Mouse (Mus musculus): ENCODE measurements around the gene Adgra3. TPM values are rescaled to one million over a fixed set of nuclear protein-coding genes. Genes with fewer than 3 reads are reported as not detected.

The Adgra3 gene
- total RNA-seq (2012; rRNA removed) (not detected in 2 replicates), polyA plus RNA-seq (2012; ENCODE audit: insufficient read depth in 1 of 2, insufficient read length in 2 of 2, low read depth in 1 of 2, low replicate concordance in 2 of 2, missing spikeins in 1 of 2) (not detected)

- no peak for DNase-seq (ENCODE audit: low read depth, low spot score)
- TF ChIP-seq JUND (IDR thresholded peaks at IDR 0.05; ENCODE audit: low read depth, low read length) (no peak), ELF1 (IDR thresholded peaks at IDR 0.05; ENCODE audit: low read depth, low read length) (no peak)
- Histone ChIP-seq H3K36me3 (ENCODE audit: control insufficient read depth in 1 of 2, insufficient read depth in 2 of 2, low read length in 2 of 2) (no peaks in the 10 kb centered on the region), H3K9me3 (replicated peaks; ENCODE audit: insufficient read depth, low read length) (no peaks in the 10 kb centered on the region), H3K9ac (ENCODE audit: control insufficient read depth, low read depth, low read length, poor library complexity, severe bottlenecking) (no peak within 1 kb of the TSS), H3K27ac (ENCODE audit: control insufficient read depth, low read depth, low read length) (no peak within 1 kb of the TSS), H3K4me3 (ENCODE audit: control insufficient read depth in 1 of 2, insufficient read depth in 1 of 2, low read depth in 2 of 2, low read length in 2 of 2) (no peak within 1 kb of the TSS), H3K79me2 (ENCODE audit: control insufficient read depth, insufficient read depth, low read length, poor library complexity) (no peaks in the 10 kb centered on the region), H3K27me3 (ENCODE audit: control insufficient read depth in 1 of 2, insufficient read depth in 2 of 2, low read length in 2 of 2) (no peaks in the 10 kb centered on the region), H3K4me1 (ENCODE audit: control insufficient read depth in 1 of 2, insufficient read depth in 2 of 2, low read length in 2 of 2) (no peaks in the 10 kb centered on the region)
Measured at GRCm38 (mm10) chr5:50058421-50059286, at the start of gene Adgra3. Adgra3 (minus strand) TSS chr5:50059006.

- no peaks in the 10 kb centered on the region for H3K36me3 ChIP-seq (ENCODE audit: control insufficient read depth in 1 of 2, insufficient read depth in 2 of 2, low read length in 2 of 2)
- H3K9me3 ChIP-seq (replicated peaks; ENCODE audit: insufficient read depth, low read length) = no peaks in the 10 kb centered on the region
- no peak for TF ChIP-seq EP300 (IDR thresholded peaks at IDR 0.05; ENCODE audit: low read depth in 1 of 2, low read length in 2 of 2)
- TF ChIP-seq USF2 (IDR thresholded peaks at IDR 0.05; ENCODE audit: borderline replicate concordance in 1 of 2, insufficient read depth in 1 of 2, low read depth in 1 of 2, low read length in 2 of 2) = no peak
- TF ChIP-seq ZKSCAN1 (IDR thresholded peaks at IDR 0.05; ENCODE audit: low read depth, low read length) = no peak
- TF ChIP-seq MYC (IDR thresholded peaks at IDR 0.05; ENCODE audit: low read depth, low read length) = no peak
- no peak for TF ChIP-seq MAZ (IDR thresholded peaks at IDR 0.05; ENCODE audit: low read depth, low read length)
- no peak for TF ChIP-seq POLR2AphosphoS2 (IDR thresholded peaks at IDR 0.05; ENCODE audit: low read length)
- no peaks in the 10 kb centered on the region for H3K79me2 ChIP-seq (ENCODE audit: control insufficient read depth, insufficient read depth, low read length, poor library complexity)
- H3K27ac ChIP-seq (ENCODE audit: control insufficient read depth, low read depth, low read length) = no peak overlapping the region
- H3K4me3 ChIP-seq (ENCODE audit: control insufficient read depth in 1 of 2, insufficient read depth in 1 of 2, low read depth in 2 of 2, low read length in 2 of 2) = no peak overlapping the region
- H3K4me1 ChIP-seq (ENCODE audit: control insufficient read depth in 1 of 2, insufficient read depth in 2 of 2, low read length in 2 of 2) = no peaks in the 10 kb centered on the region
- no peak for DNase-seq (ENCODE audit: low read depth, low spot score)
- H3K9ac ChIP-seq (ENCODE audit: control insufficient read depth, low read depth, low read length, poor library complexity, severe bottlenecking) = no peak overlapping the region
- H3K27me3 ChIP-seq (ENCODE audit: control insufficient read depth in 1 of 2, insufficient read depth in 2 of 2, low read length in 2 of 2) = no peaks in the 10 kb centered on the region
Measured at GRCm38 (mm10) chr5:50083441-50083840, 24.6 kb upstream of the Adgra3 start.

GRCm38 (mm10) chr5:50074245-50074644 lies 15.4 kb upstream of the Adgra3 start:
- Histone ChIP-seq H3K4me3 (ENCODE audit: control insufficient read depth in 1 of 2, insufficient read depth in 1 of 2, low read depth in 2 of 2, low read length in 2 of 2) (no peak overlapping the region), H3K36me3 (ENCODE audit: control insufficient read depth in 1 of 2, insufficient read depth in 2 of 2, low read length in 2 of 2) (no peaks in the 10 kb centered on the region), H3K27me3 (ENCODE audit: control insufficient read depth in 1 of 2, insufficient read depth in 2 of 2, low read length in 2 of 2) (no peaks in the 10 kb centered on the region), H3K9me3 (replicated peaks; ENCODE audit: insufficient read depth, low read length) (no peaks in the 10 kb centered on the region), H3K9ac (ENCODE audit: control insufficient read depth, low read depth, low read length, poor library complexity, severe bottlenecking) (no peak overlapping the region), H3K4me1 (ENCODE audit: control insufficient read depth in 1 of 2, insufficient read depth in 2 of 2, low read length in 2 of 2) (no peaks in the 10 kb centered on the region), H3K27ac (ENCODE audit: control insufficient read depth, low read depth, low read length) (no peak overlapping the region), H3K79me2 (ENCODE audit: control insufficient read depth, insufficient read depth, low read length, poor library complexity) (no peaks in the 10 kb centered on the region)
- DNase-seq (ENCODE audit: low read depth, low spot score) = no peak
- no peak for TF ChIP-seq CHD2 (IDR thresholded peaks at IDR 0.05; ENCODE audit: low read length)
- TF ChIP-seq USF2 (IDR thresholded peaks at IDR 0.05; ENCODE audit: borderline replicate concordance in 1 of 2, insufficient read depth in 1 of 2, low read depth in 1 of 2, low read length in 2 of 2) = no peak
- TF ChIP-seq CHD1 (IDR thresholded peaks at IDR 0.05; ENCODE audit: low read depth, low read length) = no peak
- no peak for TF ChIP-seq TCF12 (IDR thresholded peaks at IDR 0.05; ENCODE audit: low read depth, low read length)
- TF ChIP-seq KAT2A (conservative IDR thresholded peaks at IDR 0.05; ENCODE audit: low read depth, low read length) = no peak
- no peak for TF ChIP-seq MAX (IDR thresholded peaks at IDR 0.05; ENCODE audit: low read length)
- TF ChIP-seq GABPA (IDR thresholded peaks at IDR 0.05; ENCODE audit: low read depth, low read length) = no peak
- no peak for TF ChIP-seq JUND (IDR thresholded peaks at IDR 0.05; ENCODE audit: low read depth, low read length)
- no peak for TF ChIP-seq MXI1 (IDR thresholded peaks at IDR 0.05; ENCODE audit: low read depth, low read length)
- TF ChIP-seq USF1 (IDR thresholded peaks at IDR 0.05; ENCODE audit: low read depth, low read length) = no peak
- no peak for TF ChIP-seq POLR2AphosphoS5 (IDR thresholded peaks at IDR 0.05; ENCODE audit: borderline replicate concordance, low read depth, low read length)
- no peak for TF ChIP-seq POLR2A (IDR thresholded peaks at IDR 0.05; ENCODE audit: control insufficient read depth in 1 of 2, insufficient read depth in 1 of 2, low read depth in 1 of 2, low read length in 2 of 2, poor library complexity in 1 of 2)
- no peak for TF ChIP-seq E2F4 (IDR thresholded peaks at IDR 0.05; ENCODE audit: borderline replicate concordance, low read depth, low read length)
- no peak for TF ChIP-seq GATA1 (IDR thresholded peaks at IDR 0.05; ENCODE audit: low read depth, low read length)
- TF ChIP-seq BHLHE40 (IDR thresholded peaks at IDR 0.05; ENCODE audit: borderline replicate concordance, low read depth, low read length) = no peak
- TF ChIP-seq RAD21 (IDR thresholded peaks at IDR 0.05; ENCODE audit: low read depth, low read length) = no peak
- no peak for TF ChIP-seq ZKSCAN1 (IDR thresholded peaks at IDR 0.05; ENCODE audit: low read depth, low read length)
- no peak for TF ChIP-seq TAL1 (IDR thresholded peaks at IDR 0.05; ENCODE audit: low read length)
- no peak for TF ChIP-seq MYB (IDR thresholded peaks at IDR 0.05; ENCODE audit: low read depth, low read length)
- no peak for TF ChIP-seq SIN3A (IDR thresholded peaks at IDR 0.05; ENCODE audit: low read length)

Data from MEL (cell line).